Mouse (Mus musculus) heart, postnatal 0 days (tissue): Measurements from ENCODE around the gene Gadd45a. TPM values are rescaled to one million over a fixed set of nuclear protein-coding genes. Genes with fewer than 3 reads are reported as not detected.
A peak's percentile ranks its signal among the peaks of the same experiment; 100 is the strongest.

Source experiments
- ATAC-seq: fragments of 200-750 bp; cut with Nextera tagmentation; 2 replicates; pipeline ENCODE4 v1.8.0; 2017; ENCODE audit warnings: low read depth, moderate number of reproducible peaks, moderate library complexity; ENCODE audit not compliant: insufficient read depth
- DNase-seq: peaks from one replicate; pipeline ENCODE4 v3.0.0-alpha.2; 2016; ENCODE audit warnings: low spot score
- H3K27ac ChIP-seq: fragments of 300-500 bp; sonication (generic); 2 replicates; pipeline ENCODE4 v1.5.1; 2014; ENCODE audit warnings: low read depth, mild to moderate bottlenecking
- H3K27me3 ChIP-seq: fragments of 300-500 bp; sonication (generic); 2 replicates; pipeline ENCODE4 v1.6.1; 2014; ENCODE audit warnings: low read length, mixed read lengths; ENCODE audit not compliant: control insufficient read depth, insufficient read depth
- H3K36me3 ChIP-seq: fragments of 300-500 bp; sonication (generic); replicated peaks from 2 replicates; pipeline ENCODE4 v1.6.1; 2014; ENCODE audit warnings: low read length, mixed read lengths; ENCODE audit not compliant: control insufficient read depth, insufficient read depth
- H3K4me1 ChIP-seq: fragments of 300-500 bp; sonication (generic); 2 replicates; pipeline ENCODE4 v1.6.1; 2014; ENCODE audit warnings: antibody characterized with exemption; ENCODE audit not compliant: control insufficient read depth, insufficient read depth
- H3K4me2 ChIP-seq: fragments of 300-500 bp; sonication (generic); 2 replicates; pipeline ENCODE4 v1.6.1; 2014; ENCODE audit warnings: low read depth, mild to moderate bottlenecking, low read length, moderate library complexity
- H3K4me3 ChIP-seq: fragments of 300-500 bp; sonication (generic); 2 replicates; pipeline ENCODE4 v1.5.1; 2014; ENCODE audit warnings: low read depth, low read length
- H3K9ac ChIP-seq: fragments of 300-500 bp; sonication (generic); replicated peaks from 2 replicates; pipeline ENCODE4 v1.6.1; 2014; ENCODE audit warnings: low read depth, low read length, mixed read lengths
- H3K9me3 ChIP-seq: fragments of 300-500 bp; sonication (generic); replicated peaks from 2 replicates; pipeline ENCODE4 v1.6.1; 2016; ENCODE audit warnings: low read length; ENCODE audit not compliant: control insufficient read depth
- CTCF ChIP-seq: IDR thresholded peaks from 2 replicates; pipeline ENCODE4 v1.5.1; 2016; ENCODE audit warnings: antibody characterized with exemption, control low read depth, low read depth
- EP300 ChIP-seq: IDR thresholded peaks from 2 replicates; pipeline ENCODE4 v1.6.1; 2016; ENCODE audit warnings: antibody characterized with exemption, low read depth
- WGBS: fragments of 180-500 bp; shearing (Covaris S2); extraction: QIAGEN DNeasy Blood & Tissue Kit; methylation state at CpG from one replicate; pipeline ENCODE4 v1.1.7; 2014; 5-methylcytosine and 5-hydroxymethylcytosine counted together
- polyA plus RNA-seq: library from polyadenylated mRNA; unstranded; fragments of >200 nt; fragmentation: Nextera tagmentation; extraction: Ambion mirVana; gene quantifications from 2 replicates; pipeline ENCODE4 v1.2.1, GENCODE M21; 2015
- total RNA-seq: library from RNA; depleted of rRNA; stranded (reverse); fragments of >200 nt; gene quantifications from 2 replicates; pipeline ENCODE4 v1.2.3, GENCODE M21; 2014; ENCODE audit warnings: low replicate concordance; rRNA removed

The Gadd45a gene
- total and polyA plus RNA-seq, 2 experiments from 2014 or later: 13.2 to 14.5 TPM

DNA sequence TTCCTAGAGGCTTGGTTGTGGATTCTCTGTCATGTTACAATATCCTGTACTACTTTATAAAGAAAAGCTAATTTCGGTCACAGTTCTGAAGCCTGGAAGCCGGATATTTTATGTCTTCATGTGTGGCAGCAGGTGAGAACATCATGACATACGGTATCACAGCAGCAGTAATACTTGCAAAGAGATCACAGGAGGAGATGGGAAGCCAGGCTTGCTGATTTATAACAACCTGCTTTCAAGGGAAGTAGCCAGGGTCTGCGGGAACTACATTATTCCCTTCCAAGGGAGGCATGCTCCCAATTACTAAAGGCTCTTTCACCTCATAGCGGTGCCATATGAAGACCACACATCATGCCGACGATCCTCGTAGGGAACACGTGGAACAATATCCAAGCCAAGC lies 48.9 kb downstream of the Gadd45a start:
- H3K9ac ChIP-seq: no peak overlapping the region
- no peaks in the 10 kb centered on the region for H3K27me3 ChIP-seq
- H3K4me3 ChIP-seq: no peak overlapping the region
- TF ChIP-seq CTCF (no peak), EP300 (no peak)
- peaks cover 13% of the 10 kb centered on the region for H3K4me1 ChIP-seq
- no peaks in the 10 kb centered on the region for H3K36me3 ChIP-seq
- no peak overlapping the region for H3K27ac ChIP-seq
- no peak overlapping the region for H3K4me2 ChIP-seq
- 93% methylated on average over 9 of the region's 9 CpGs for WGBS
- no peaks in the 10 kb centered on the region for H3K9me3 ChIP-seq
- DNase-seq (no peak), ATAC-seq (no peak)

DNA sequence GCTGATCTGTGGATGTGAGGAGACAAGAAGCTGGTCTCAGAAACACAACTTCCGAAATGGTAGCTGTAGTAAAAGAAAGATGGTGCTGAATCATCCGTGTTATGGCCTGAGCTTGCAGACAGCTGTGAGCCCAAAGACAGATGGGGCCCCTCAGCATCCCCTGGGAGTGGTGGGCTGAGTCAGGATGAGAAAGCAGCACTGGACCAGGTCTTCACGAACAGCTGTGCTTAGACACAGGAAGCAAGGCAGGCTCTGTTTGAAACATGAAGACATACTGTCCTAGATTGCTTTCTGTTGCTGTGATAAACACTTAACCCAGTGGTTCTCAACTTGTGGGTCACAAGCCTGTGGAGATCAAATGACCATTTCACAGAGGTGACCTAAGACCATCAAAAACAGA lies 49.6 kb downstream of the Gadd45a start:
- 49% methylated on average over 3 of the region's 3 CpGs for WGBS
- H3K4me3 ChIP-seq: no peak overlapping the region
- H3K27me3 ChIP-seq: no peaks in the 10 kb centered on the region
- peak; percentile 62 for ATAC-seq
- peaks cover 9% of the 10 kb centered on the region for H3K4me1 ChIP-seq
- no peak for TF ChIP-seq CTCF
- TF ChIP-seq EP300: no peak
- H3K9ac ChIP-seq: no peak overlapping the region
- no peak for DNase-seq
- H3K4me2 ChIP-seq: no peak overlapping the region
- no peaks in the 10 kb centered on the region for H3K9me3 ChIP-seq
- no peaks in the 10 kb centered on the region for H3K36me3 ChIP-seq
- H3K27ac ChIP-seq: no peak overlapping the region

DNA sequence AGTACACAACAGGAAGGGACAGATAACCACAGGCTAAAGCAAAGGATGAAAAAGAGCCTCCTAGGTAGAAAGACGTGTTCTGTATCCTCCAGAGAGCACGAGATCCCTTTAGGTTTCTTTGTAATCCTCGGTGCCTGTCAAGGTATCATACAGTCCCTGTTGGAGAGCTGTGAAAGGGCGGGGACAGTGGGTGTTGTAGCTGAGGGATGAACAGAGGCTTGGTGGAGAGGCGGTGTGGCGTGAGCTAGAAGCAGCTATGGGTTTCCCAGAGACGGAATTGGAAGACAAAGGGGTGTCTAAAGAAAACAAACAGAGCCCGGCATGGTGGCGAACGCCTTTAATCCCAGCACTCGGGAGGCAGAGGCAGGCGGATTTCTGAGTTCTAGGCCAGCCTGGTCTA lies 51.2 kb downstream of the Gadd45a start:
- Histone ChIP-seq H3K4me3 (no peak overlapping the region), H3K9ac (no peak overlapping the region), H3K27ac (no peak overlapping the region), H3K4me1 (0 out of 2 replicates have a peak, but pooled peaks cover 3% of the 10 kb centered on the region), H3K9me3 (no peaks in the 10 kb centered on the region), H3K27me3 (no peaks in the 10 kb centered on the region), H3K4me2 (no peak overlapping the region), H3K36me3 (no peaks in the 10 kb centered on the region)
- no peak for ATAC-seq
- no peak for TF ChIP-seq EP300
- no peak for TF ChIP-seq CTCF
- WGBS: 89% methylated on average over 12 of the region's 12 CpGs
- no peak for DNase-seq

DNA sequence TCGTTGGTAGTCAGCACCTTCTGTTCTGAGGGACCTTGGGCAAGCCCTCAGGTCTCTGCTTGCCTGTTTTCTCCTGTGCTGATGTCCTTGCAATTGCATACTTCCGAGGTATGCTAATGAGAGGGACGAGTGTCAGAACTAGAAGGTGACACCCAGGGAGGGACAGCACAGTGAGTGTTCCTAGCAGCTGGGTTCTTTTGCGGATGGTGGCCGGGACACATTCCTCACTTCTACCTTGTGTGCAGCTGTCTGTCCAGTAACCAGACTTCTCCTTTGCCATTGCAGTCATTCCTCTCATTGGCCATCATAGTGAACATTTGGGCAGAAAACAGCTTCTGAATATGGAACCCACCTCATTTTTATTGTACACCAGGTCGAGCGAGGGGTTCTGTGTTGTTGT lies 51.8 kb downstream of the Gadd45a start:
- Histone ChIP-seq H3K27ac (no peak overlapping the region), H3K4me2 (no peak overlapping the region), H3K4me3 (no peak overlapping the region), H3K27me3 (no peaks in the 10 kb centered on the region), H3K36me3 (no peaks in the 10 kb centered on the region), H3K9me3 (no peaks in the 10 kb centered on the region), H3K9ac (no peak overlapping the region), H3K4me1 (0 out of 2 replicates have a peak, but pooled peaks cover 3% of the 10 kb centered on the region)
- DNase-seq: no peak
- WGBS: 51% methylated on average over 7 of the region's 7 CpGs
- TF ChIP-seq CTCF (no peak), EP300 (no peak)
- no peak for ATAC-seq

Other genes with a start within 250 kb of the Gadd45a start
- not detected in 2 replicates for gene Vmn1r39, start 226.8 kb downstream of the Gadd45a start, total RNA-seq
- not detected in 2 replicates for gene Vmn1r39, start 226.8 kb downstream of the Gadd45a start, polyA plus RNA-seq
- gene Gng12, start 141.1 kb downstream of the Gadd45a start, total RNA-seq: 20.1 and 30.6 TPM in 2 replicates
- 41.0 and 44.8 TPM in 2 replicates for gene Gng12, start 141.1 kb downstream of the Gadd45a start, polyA plus RNA-seq
- 143 and 161 TPM in 2 replicates for gene Serbp1, start 200.7 kb upstream of the Gadd45a start, total RNA-seq
- gene Serbp1, start 200.7 kb upstream of the Gadd45a start, polyA plus RNA-seq: 237 and 245 TPM in 2 replicates